9 mouse cellular contexts compared by ENCODE assay signal in genomic region chr5:117242671-117243478, GRCm38 (mm10). TPM values are rescaled to one million over a fixed set of nuclear protein-coding genes. Genes with fewer than 3 reads are reported as not detected.
DNase-seq lines count a peak whose midpoint lies in the region; ATAC-seq and TF ChIP-seq lines count a peak whose summit lies in the region.
"Had no signal": no experiment of that assay in that cellular context is flagged by ENCODE, and none has a peak within 500 bp of the region (broad histone marks: within the 10 kb centered on the region; RNA-seq: fewer than 3 reads in every experiment).

No protein-coding gene starts in this region.

- H3K27ac ChIP-seq in forebrain, embryonic 14.5 days (ENCODE audit: low read depth, low read length): peak overlapping the region; percentile 74
- no peak overlapping the region for H3K27ac ChIP-seq in stomach, postnatal 0 days (replicated peaks)

- H3K9ac ChIP-seq in forebrain, embryonic 14.5 days (ENCODE audit: low read length): peak overlapping the region; percentile 62
- no peak overlapping the region for H3K9ac ChIP-seq in stomach, postnatal 0 days (ENCODE audit: low read length)

- peaks cover 3% of the 10 kb centered on the region; the same call in 1 of the 2 replicates for H3K4me1 ChIP-seq in forebrain, embryonic 14.5 days (ENCODE audit: control insufficient read depth, insufficient read depth, low read length)
- no peaks in the 10 kb centered on the region for H3K4me1 ChIP-seq in stomach, postnatal 0 days (replicated peaks; ENCODE audit: control insufficient read depth, insufficient read depth)

- ATAC-seq in forebrain, embryonic 14.5 days: peak; percentile 31; the same call in 1 of the 2 replicates
- ATAC-seq in stomach, postnatal 0 days (ENCODE audit: low FRiP score, low TSS enrichment): peak; percentile 22; the same call in 1 of the 2 replicates
- ATAC-seq in monocyte, adult 5-6 weeks (replicated peaks; ENCODE audit: insufficient number of reproducible peaks, low FRiP score, low TSS enrichment, poor library complexity, severe bottlenecking): no peak

- no peaks in the 10 kb centered on the region for H3K9me3 ChIP-seq in forebrain, embryonic 14.5 days (replicated peaks; ENCODE audit: control insufficient read depth, low read length)
- no peaks in the 10 kb centered on the region for H3K9me3 ChIP-seq in stomach, postnatal 0 days (ENCODE audit: control insufficient read depth, low read length)
- H3K9me3 ChIP-seq: megakaryocyte, embryonic 14.5 days had no signal

- no peaks in the 10 kb centered on the region for H3K27me3 ChIP-seq in forebrain, embryonic 14.5 days (replicated peaks; ENCODE audit: control insufficient read depth, insufficient read depth, low read length)
- H3K27me3 ChIP-seq in stomach, postnatal 0 days (ENCODE audit: control insufficient read depth, insufficient read depth, low read length): no peaks in the 10 kb centered on the region
- H3K27me3 ChIP-seq: megakaryocyte, embryonic 14.5 days had no signal

- no peaks in the 10 kb centered on the region for H3K36me3 ChIP-seq in forebrain, embryonic 14.5 days (ENCODE audit: control insufficient read depth, insufficient read depth, low read length)
- H3K36me3 ChIP-seq in stomach, postnatal 0 days (ENCODE audit: control insufficient read depth, insufficient read depth, low read length): no peaks in the 10 kb centered on the region; the same call in 1 of the 2 replicates

- H3K4me3 ChIP-seq in forebrain, embryonic 14.5 days (ENCODE audit: low read depth, low read length): peak overlapping the region; percentile 55
- H3K4me3 ChIP-seq in stomach, postnatal 0 days (ENCODE audit: low read depth, low read length): no peak overlapping the region
- H3K4me3 ChIP-seq: megakaryocyte, embryonic 14.5 days had no signal

- TF ChIP-seq CTCF in stomach, postnatal 0 days (IDR thresholded peaks at IDR 0.05; ENCODE audit: low read depth): no peak

- peak; percentile 20 for DNase-seq in embryo, embryonic 11 days
- DNase-seq in embryo, embryonic 9.5 days (ENCODE audit: extremely low spot score): no peak
- peak; percentile 16 for DNase-seq in R1 (ENCODE audit: low read depth, low spot score)
- DNase-seq in forebrain, embryonic 14.5 days (ENCODE audit: low spot score): peak; percentile 53
- peak; percentile 7 for DNase-seq in mesoderm, embryonic 11.5 days (ENCODE audit: low read depth, low spot score)
- no peak for DNase-seq in stomach, postnatal 0 days (ENCODE audit: low spot score)
- no peak for DNase-seq in thymus, postnatal 4 days

- H3K4me2 ChIP-seq in forebrain, embryonic 14.5 days (ENCODE audit: low read length): peak overlapping the region; percentile 66
- peak overlapping the region; percentile 35; the same call in 1 of the 2 replicates for H3K4me2 ChIP-seq in stomach, postnatal 0 days (replicated peaks; ENCODE audit: low read depth)

- 27% methylated on average over 22 of the region's 22 CpGs for WGBS in forebrain, embryonic 14.5 days
- 51% methylated on average over 22 of the region's 22 CpGs for WGBS in stomach, postnatal 0 days

- no peak for TF ChIP-seq EP300 in stomach, postnatal 0 days (optimal IDR thresholded peaks at IDR 0.05)

RNA-seq across cellular contexts. Expression of gene Pebp1, which starts 44.5 kb away (rescaled TPM):
- polyA plus RNA-seq in forebrain, embryonic 14.5 days (2014; fragmentation: Nextera tagmentation; extraction: Ambion mirVana): 1,292 and 1,314 TPM in 2 replicates
- polyA plus RNA-seq in stomach, postnatal 0 days (2015; fragmentation: Nextera tagmentation; extraction: Ambion mirVana): 394 and 400 TPM in 2 replicates
- total RNA-seq in monocyte, adult 5-6 weeks (2017): 23.5 to 34.1 TPM (median 27.5 TPM) in 3 replicates

Comparison
In these comparisons a context has a peak if more than half of its experiments do, and no peak if none do; other contexts are left out.
1. DNase-seq: peak in embryo, embryonic 11 days (single experiment), R1 (single experiment), forebrain, embryonic 14.5 days (single experiment) and mesoderm, embryonic 11.5 days (single experiment); none in embryo, embryonic 9.5 days (single experiment), stomach, postnatal 0 days (single experiment) and thymus, postnatal 4 days (single experiment).